Mouse (Mus musculus): ENCODE measurements at regions not wholly inside any gene's neighbourhood (a gene's known extent, or its start where the extent isn't known, plus 50 kb on each side); places are given as distances from the start of the nearest gene placed in this dataset.

DNA sequence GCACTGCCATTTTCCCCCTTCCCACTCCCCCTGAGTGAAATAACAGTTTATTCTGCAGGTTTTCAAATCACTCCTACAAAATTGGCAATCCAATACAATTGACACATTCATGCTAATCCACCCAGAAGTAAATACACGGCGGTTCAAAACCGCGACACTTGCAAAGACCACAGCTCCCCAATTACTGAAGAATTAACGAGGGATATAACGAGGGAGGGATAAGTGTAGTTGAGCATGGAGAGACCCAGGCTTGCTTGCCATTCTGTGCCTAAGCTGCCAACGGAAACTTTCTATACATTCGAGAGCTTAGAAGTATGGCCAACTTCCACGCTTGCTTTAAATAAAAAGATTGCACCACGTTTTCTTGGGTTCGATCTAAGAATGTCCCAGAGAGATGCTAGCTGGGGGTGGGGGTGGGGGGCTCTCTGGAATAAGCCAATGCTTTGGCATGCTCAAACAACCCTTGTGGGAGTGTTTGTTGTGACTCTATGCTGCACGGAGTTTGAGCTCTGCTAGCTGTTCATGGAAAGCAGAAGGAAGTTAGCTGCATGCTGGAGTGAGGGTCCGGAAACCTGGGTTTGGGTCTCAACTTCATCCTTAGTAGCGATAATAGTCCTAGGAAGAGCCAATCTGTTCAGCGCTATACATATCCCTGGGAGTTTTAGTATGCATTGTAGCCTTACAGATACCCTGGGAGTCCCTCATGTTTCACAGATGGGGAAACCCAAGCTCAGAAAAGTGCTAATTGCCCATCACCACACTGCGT lies 98.9 kb upstream of the Nrbf2 start:
- Histone ChIP-seq H3K4me2 (no peak overlapping the region), H3K36me3 (no peaks in the 10 kb centered on the region), H3K9me3 (no peaks in the 10 kb centered on the region), H3K4me1 (replicated peaks) (no peaks in the 10 kb centered on the region), H3K27ac (no peak overlapping the region), H3K9ac (no peak overlapping the region), H3K27me3 (no peaks in the 10 kb centered on the region), H3K4me3 (no peak overlapping the region)
- ATAC-seq (ENCODE audit: low FRiP score) = no peak
- 81% methylated on average over 16 of the region's 16 CpGs for WGBS

DNA sequence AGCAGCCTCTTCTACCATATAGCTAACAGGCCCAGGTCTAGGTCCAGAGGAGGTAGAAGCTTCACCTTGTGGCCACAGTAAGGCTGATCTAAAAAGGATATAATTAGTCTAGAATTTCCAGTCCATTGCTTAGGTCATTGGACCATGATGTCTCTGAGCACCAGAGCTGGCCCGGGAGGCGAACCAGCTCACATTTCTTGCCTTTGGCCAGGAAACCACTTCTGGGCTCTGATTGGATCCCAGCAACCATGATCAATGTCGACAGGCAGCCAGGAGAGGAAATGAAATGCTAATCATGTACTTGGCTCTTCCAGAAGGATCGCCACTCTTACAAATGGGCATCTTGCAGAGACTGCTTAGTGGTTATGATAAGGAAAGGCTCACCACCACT lies 99.5 kb upstream of the Nrbf2 start:
- no peak for ATAC-seq (ENCODE audit: low FRiP score)
- H3K27me3 ChIP-seq = no peaks in the 10 kb centered on the region
- no peaks in the 10 kb centered on the region for H3K36me3 ChIP-seq
- no peak overlapping the region for H3K27ac ChIP-seq
- H3K9me3 ChIP-seq = no peaks in the 10 kb centered on the region
- no peaks in the 10 kb centered on the region for H3K4me1 ChIP-seq (replicated peaks)
- H3K4me3 ChIP-seq = no peak overlapping the region
- 70% methylated on average over 4 of the region's 4 CpGs for WGBS
- no peak overlapping the region for H3K4me2 ChIP-seq
- H3K9ac ChIP-seq = no peak overlapping the region

DNA sequence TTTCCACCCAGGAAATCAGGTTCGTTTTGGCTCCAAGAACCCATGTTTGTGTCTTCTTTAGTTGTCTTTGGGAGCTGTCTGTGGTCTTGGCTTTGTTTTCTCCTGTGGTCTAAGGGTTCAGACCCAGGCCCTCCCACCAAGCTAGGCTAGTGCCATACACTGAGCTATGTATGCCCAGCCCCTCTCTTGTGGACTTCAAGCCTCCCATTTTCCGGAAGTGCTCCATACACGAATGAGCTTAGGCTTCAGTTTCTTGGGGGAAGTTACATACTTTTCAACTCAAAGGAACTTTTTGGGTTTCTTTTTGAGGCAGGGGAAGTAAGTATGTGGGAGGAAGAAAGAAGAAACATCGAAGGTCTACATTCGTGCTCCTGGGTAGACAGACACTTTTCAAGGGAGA lies 100.9 kb upstream of the Nrbf2 start:
- 90% methylated on average over 5 of the region's 5 CpGs for WGBS

DNA sequence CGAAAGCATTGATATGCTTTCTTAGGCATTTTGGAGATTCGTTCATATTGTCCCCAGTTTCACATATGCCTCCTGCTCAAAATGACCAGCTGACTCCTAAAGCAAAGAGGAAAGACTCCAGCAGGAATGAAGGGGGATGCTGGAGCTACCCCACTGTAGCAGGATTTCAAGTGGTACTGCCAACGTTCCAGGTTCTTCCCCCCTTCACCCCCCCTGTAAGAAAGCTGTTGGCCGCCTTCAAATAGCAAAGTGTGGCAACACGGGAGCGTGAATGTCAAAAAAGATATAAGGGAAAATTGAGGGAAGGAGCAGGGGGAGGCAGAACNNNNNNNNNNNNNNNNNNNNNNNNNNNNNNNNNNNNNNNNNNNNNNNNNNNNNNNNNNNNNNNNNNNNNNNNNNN lies 103.7 kb upstream of the Nrbf2 start:
- no peak for ATAC-seq (ENCODE audit: low FRiP score)
- Histone ChIP-seq H3K9me3 (no peaks in the 10 kb centered on the region), H3K9ac (no peak overlapping the region), H3K27ac (no peak overlapping the region), H3K27me3 (no peaks in the 10 kb centered on the region), H3K36me3 (no peaks in the 10 kb centered on the region), H3K4me2 (no peak overlapping the region), H3K4me1 (replicated peaks) (peaks cover 13% of the 10 kb centered on the region), H3K4me3 (no peak overlapping the region)
- WGBS = 43% methylated on average over 6 of the region's 6 CpGs

More for the DNA sequence above, 100.9 kb upstream of the Nrbf2 start:
- no peak overlapping the region for H3K4me2 ChIP-seq
- no peak overlapping the region for H3K27ac ChIP-seq
- no peaks in the 10 kb centered on the region for H3K9me3 ChIP-seq
- no peak overlapping the region for H3K9ac ChIP-seq
- no peaks in the 10 kb centered on the region for H3K36me3 ChIP-seq
- H3K4me1 ChIP-seq (replicated peaks) = no peaks in the 10 kb centered on the region
- ATAC-seq (ENCODE audit: low FRiP score) = no peak
- no peak overlapping the region for H3K4me3 ChIP-seq
- no peaks in the 10 kb centered on the region for H3K27me3 ChIP-seq

DNA sequence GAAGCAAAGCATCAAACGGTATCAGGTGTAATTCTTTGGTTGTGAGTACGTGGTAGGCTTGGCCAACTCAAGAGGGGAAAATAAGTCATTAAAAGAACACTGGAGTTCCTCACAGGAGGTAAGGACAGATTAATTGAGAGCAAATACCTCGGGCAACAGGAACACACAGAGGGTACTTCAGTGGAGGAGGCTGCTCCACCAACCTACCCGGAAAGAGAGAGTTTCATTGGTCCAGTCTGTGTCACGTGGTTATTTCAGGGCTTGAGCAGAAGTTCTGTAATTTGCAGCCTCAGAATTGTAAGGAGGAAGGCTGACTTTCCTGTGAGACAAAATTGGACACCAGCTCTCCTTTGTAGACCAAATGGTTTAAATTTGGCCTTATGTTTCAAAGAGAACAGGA lies 115.3 kb upstream of the Nrbf2 start:
- Histone ChIP-seq H3K4me2 (no peak overlapping the region), H3K9me3 (no peaks in the 10 kb centered on the region), H3K4me1 (replicated peaks) (no peaks in the 10 kb centered on the region), H3K9ac (no peak overlapping the region), H3K36me3 (no peaks in the 10 kb centered on the region), H3K27me3 (no peaks in the 10 kb centered on the region), H3K4me3 (no peak overlapping the region), H3K27ac (no peak overlapping the region)
- WGBS = 70% methylated on average over 5 of the region's 5 CpGs
- ATAC-seq (ENCODE audit: low FRiP score) = no peak

DNA sequence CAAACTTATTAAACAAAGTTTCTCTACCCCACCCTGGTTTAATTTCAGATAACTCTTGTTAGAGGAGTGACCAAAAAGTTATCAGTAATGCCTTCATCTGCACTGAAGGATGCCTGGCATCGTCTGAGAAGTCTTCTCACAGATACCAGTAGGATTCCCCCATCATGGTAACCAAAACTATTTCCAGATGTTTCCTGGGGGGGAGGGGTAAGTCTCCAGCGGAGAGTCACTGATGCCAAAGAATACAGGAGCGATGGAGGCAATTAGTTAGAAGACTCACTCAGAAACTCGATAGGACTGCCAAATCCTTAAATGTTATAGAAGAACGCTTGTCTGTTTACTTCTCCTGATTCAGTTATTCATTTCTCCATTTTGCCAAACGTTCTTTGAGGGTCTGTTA lies 116.3 kb upstream of the Nrbf2 start:
- no peak overlapping the region for H3K4me2 ChIP-seq
- H3K9me3 ChIP-seq = no peaks in the 10 kb centered on the region
- no peak overlapping the region for H3K9ac ChIP-seq
- H3K27me3 ChIP-seq = no peaks in the 10 kb centered on the region
- H3K4me1 ChIP-seq (replicated peaks) = no peaks in the 10 kb centered on the region
- 75% methylated on average over 6 of the region's 6 CpGs for WGBS
- no peak for ATAC-seq (ENCODE audit: low FRiP score)
- H3K36me3 ChIP-seq = no peaks in the 10 kb centered on the region
- no peak overlapping the region for H3K4me3 ChIP-seq
- no peak overlapping the region for H3K27ac ChIP-seq

DNA sequence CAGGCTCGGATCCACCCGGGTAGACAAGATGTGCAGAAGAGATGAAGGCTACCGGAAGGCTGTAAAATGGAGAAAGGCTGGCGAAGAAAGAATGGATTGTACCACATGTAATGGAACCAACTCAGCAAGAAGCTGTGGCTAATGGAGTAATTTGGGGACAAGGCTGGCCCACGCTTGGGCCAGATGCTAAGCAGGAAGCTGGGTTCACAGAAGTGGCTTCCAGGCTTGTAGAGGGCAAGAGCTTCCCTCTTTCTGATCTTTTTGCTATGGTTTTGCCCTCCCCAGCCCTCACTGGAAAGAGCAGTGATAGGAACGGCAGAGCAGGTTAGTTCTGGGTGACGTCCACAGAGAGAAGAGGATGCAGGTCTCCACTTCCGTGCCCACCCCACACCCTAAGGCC lies 117.7 kb upstream of the Egr2 start:
- Histone ChIP-seq H3K9ac (no peak overlapping the region), H3K4me2 (no peak overlapping the region), H3K9me3 (no peaks in the 10 kb centered on the region), H3K4me1 (replicated peaks) (no peaks in the 10 kb centered on the region), H3K4me3 (no peak overlapping the region), H3K27me3 (no peaks in the 10 kb centered on the region), H3K27ac (no peak overlapping the region), H3K36me3 (no peaks in the 10 kb centered on the region)
- no peak for ATAC-seq (ENCODE audit: low FRiP score)
- WGBS = 92% methylated on average over 8 of the region's 8 CpGs

DNA sequence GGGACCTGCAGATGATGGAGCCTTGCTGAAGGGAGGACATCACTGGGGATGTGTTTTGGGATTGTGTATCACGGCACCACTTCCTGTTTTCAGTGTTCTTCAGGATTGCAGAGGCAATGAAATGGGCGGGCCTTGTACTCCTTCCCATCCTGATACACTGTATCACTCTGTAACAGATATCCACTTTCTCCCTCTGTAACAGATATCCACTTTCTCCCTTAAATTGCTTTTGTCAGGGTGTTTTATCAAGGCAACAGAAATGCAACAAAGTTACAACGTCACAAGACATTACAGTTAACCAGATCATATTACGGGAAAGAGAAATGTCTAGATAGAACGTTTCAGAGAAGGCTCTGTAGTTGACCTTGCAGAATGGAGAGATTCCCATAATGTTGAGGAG lies 114.5 kb upstream of the Egr2 start:
- H3K27ac ChIP-seq = no peak overlapping the region
- 91% methylated on average over 5 of the region's 5 CpGs for WGBS
- no peaks in the 10 kb centered on the region for H3K4me1 ChIP-seq (replicated peaks)
- no peaks in the 10 kb centered on the region for H3K9me3 ChIP-seq
- H3K27me3 ChIP-seq = no peaks in the 10 kb centered on the region
- no peak overlapping the region for H3K4me2 ChIP-seq
- H3K36me3 ChIP-seq = no peaks in the 10 kb centered on the region
- H3K9ac ChIP-seq = no peak overlapping the region
- no peak overlapping the region for H3K4me3 ChIP-seq
- ATAC-seq (ENCODE audit: low FRiP score) = no peak

DNA sequence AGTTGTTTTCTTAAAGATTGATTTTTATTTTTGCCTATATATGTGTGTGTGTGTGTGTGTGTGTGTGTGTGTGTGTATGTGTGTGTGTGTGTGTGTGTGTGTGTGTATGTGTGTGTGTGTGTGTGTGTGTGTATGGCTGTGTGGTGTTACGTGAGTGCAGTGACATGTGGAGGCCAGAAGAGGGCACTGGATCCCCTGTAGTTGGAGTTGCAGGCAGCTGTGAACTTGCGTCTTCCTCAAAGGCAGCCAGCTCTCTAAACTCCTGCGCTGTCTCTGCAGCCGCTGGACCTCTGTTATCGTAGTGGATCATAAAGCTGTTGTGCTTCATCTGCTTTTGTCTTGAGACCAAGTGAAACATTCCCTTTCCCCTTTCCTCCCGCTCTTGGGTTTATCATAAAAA lies 109.9 kb upstream of the Egr2 start:
- no peak overlapping the region for H3K27ac ChIP-seq
- 95% methylated on average over 5 of the region's 6 CpGs for WGBS

DNA sequence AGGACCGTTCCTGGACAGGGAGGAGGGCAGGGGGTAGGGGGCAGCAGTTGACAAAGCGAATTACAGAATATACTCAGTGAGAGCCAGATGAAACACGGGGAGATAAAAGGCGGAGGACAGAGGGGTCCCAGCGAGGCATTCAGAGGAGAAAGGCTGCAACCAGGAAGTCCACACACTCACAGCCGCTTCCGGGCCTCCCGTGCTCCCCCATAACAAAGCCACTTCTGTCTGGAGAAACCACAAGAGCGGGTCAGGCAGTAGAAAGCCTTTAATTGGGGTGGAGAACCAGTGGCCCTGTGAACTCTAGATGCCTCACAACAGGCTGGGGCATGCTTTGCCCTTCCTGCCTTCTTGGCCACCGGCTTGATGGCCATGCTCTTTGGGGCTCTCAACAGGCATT lies 108.1 kb upstream of the Egr2 start:
- ATAC-seq (ENCODE audit: low FRiP score) = no peak
- no peaks in the 10 kb centered on the region for H3K27me3 ChIP-seq
- WGBS = 19% methylated on average over 10 of the region's 10 CpGs

More for the DNA sequence above, 109.9 kb upstream of the Egr2 start:
- ATAC-seq (ENCODE audit: low FRiP score) = no peak
- Histone ChIP-seq H3K9me3 (no peaks in the 10 kb centered on the region), H3K27me3 (no peaks in the 10 kb centered on the region), H3K4me2 (no peak overlapping the region), H3K4me3 (no peak overlapping the region), H3K4me1 (replicated peaks) (no peaks in the 10 kb centered on the region), H3K9ac (no peak overlapping the region), H3K36me3 (no peaks in the 10 kb centered on the region)

DNA sequence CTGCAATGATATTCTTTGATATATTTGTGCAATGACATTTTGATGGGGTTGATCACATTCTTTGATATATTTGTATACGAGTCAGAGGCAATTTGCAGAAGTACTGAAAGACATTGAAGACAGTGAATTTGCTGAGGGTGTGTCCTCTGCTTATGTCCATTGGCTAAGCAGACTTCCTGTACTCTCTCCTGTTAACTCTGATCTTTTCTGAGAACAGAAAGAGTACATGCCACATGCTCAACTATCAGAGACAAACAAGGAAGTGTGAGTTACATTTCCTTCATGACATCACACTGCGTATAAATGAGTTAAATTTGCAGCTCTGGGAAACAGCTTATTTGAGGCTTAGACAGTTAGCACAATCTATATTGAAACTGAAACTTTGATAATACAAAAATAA lies 104.5 kb upstream of the Egr2 start:
- no peak overlapping the region for H3K9ac ChIP-seq
- no peak for ATAC-seq (ENCODE audit: low FRiP score)
- H3K4me3 ChIP-seq = no peak overlapping the region
- WGBS = 93% methylated on average over 2 of the region's 2 CpGs
- no peaks in the 10 kb centered on the region for H3K9me3 ChIP-seq
- H3K27me3 ChIP-seq = no peaks in the 10 kb centered on the region
- no peaks in the 10 kb centered on the region for H3K36me3 ChIP-seq
- no peaks in the 10 kb centered on the region for H3K4me1 ChIP-seq (replicated peaks)
- H3K4me2 ChIP-seq = no peak overlapping the region
- H3K27ac ChIP-seq = no peak overlapping the region

More for the DNA sequence above, 108.1 kb upstream of the Egr2 start:
- Histone ChIP-seq H3K9ac (no peak overlapping the region), H3K4me1 (replicated peaks) (no peaks in the 10 kb centered on the region), H3K9me3 (no peaks in the 10 kb centered on the region), H3K27ac (no peak overlapping the region), H3K36me3 (no peaks in the 10 kb centered on the region), H3K4me3 (no peak overlapping the region), H3K4me2 (no peak overlapping the region)

DNA sequence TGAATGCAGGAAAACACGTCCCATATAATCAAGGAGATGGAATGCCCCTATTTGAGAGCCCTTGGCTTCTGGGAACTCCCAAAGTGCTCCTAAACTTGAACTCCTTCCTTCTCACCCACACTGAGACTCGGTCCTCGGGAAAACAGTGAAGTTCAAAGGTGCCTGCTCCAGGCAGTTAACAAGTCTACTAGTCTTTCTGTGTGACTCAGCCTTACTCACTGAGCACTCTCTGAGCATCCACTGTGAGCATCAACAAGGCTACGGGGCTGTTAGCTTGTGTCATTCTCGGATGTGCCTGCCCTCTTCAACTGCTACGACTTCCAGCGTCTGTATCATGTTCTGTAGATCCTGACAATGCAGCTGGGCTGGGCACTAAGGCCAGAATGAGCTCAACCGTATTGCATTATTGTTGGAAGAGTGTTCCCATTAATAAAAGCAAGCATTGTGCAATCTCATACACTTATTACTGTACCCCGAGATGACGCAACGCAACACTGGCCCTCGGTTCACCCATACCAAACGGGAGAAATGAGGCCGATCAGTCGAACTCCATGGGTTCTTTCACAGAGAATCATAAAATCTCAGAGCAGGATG lies 96.1 kb upstream of the Egr2 start:
- H3K4me1 ChIP-seq (replicated peaks) = no peaks in the 10 kb centered on the region
- H3K27me3 ChIP-seq = no peaks in the 10 kb centered on the region
- H3K36me3 ChIP-seq = no peaks in the 10 kb centered on the region
- WGBS = 93% methylated on average over 15 of the region's 15 CpGs
- no peak overlapping the region for H3K9ac ChIP-seq
- no peak overlapping the region for H3K27ac ChIP-seq
- no peak overlapping the region for H3K4me2 ChIP-seq
- H3K4me3 ChIP-seq = no peak overlapping the region
- ATAC-seq (ENCODE audit: low FRiP score) = no peak
- no peaks in the 10 kb centered on the region for H3K9me3 ChIP-seq

DNA sequence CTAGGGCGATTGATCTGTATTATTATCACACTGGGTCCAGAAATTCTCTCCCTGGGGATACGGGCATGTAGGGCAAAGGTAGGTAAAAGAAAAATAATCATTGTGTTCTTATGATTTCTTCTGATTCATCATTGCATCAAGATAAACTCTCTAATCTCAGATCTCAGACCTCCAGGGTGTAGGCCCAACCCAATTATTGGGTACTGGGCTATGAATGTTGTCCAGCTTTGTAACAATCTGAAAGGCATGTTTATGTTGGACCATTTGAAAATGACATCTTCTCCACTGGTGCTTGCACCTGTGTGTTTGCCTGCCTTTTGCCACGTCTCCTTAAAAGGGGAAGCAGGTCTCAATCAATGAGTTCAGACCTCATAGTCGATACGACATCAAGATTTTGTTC lies 95.4 kb upstream of the Egr2 start:
- Histone ChIP-seq H3K36me3 (no peaks in the 10 kb centered on the region), H3K4me1 (replicated peaks) (no peaks in the 10 kb centered on the region), H3K4me2 (no peak overlapping the region), H3K27ac (no peak overlapping the region), H3K4me3 (no peak overlapping the region), H3K9me3 (no peaks in the 10 kb centered on the region), H3K9ac (no peak overlapping the region), H3K27me3 (no peaks in the 10 kb centered on the region)
- no peak for ATAC-seq (ENCODE audit: low FRiP score)
- WGBS = 93% methylated on average over 5 of the region's 5 CpGs

Measured in hindbrain, embryonic 13.5 days (tissue).